Mouse (Mus musculus): ENCODE results near the gene Esrrg. TPM values are rescaled to one million over a fixed set of nuclear protein-coding genes. Genes with fewer than 3 reads are reported as not detected.

Esrrg gene
- total and polyA plus RNA-seq, 2 experiments from 2014 or later = 17.1 to 39.8 TPM

GRCm38 (mm10) chr1:187868427-187868826, 259.8 kb downstream of the Esrrg start:
- Histone ChIP-seq H3K27ac (ENCODE audit: low read depth, low read length) (no peak overlapping the region), H3K4me2 (ENCODE audit: low read depth, low read length, poor library complexity, severe bottlenecking) (no peak overlapping the region), H3K9me3 (ENCODE audit: low read length) (no peaks in the 10 kb centered on the region), H3K4me1 (ENCODE audit: insufficient read depth, low read length) (no peaks in the 10 kb centered on the region), H3K9ac (replicated peaks; ENCODE audit: low read length, poor library complexity, severe bottlenecking) (no peak overlapping the region), H3K36me3 (ENCODE audit: insufficient read depth, low read length) (no peaks in the 10 kb centered on the region), H3K27me3 (ENCODE audit: insufficient read depth, low read length) (no peaks in the 10 kb centered on the region), H3K4me3 (ENCODE audit: low read depth, low read length) (no peak overlapping the region)
- no peak for TF ChIP-seq CTCF (IDR thresholded peaks at IDR 0.05)
- WGBS = 78% methylated on average over 7 of the region's 7 CpGs
- no peak for DNase-seq (ENCODE audit: low spot score)
- no peak for ATAC-seq (ENCODE audit: low FRiP score)

GRCm38 (mm10) chr1:187872208-187872607, 263.6 kb downstream of the Esrrg start:
- Histone ChIP-seq H3K27me3 (ENCODE audit: insufficient read depth, low read length) (no peaks in the 10 kb centered on the region), H3K9me3 (ENCODE audit: low read length) (no peaks in the 10 kb centered on the region), H3K4me3 (ENCODE audit: low read depth, low read length) (no peak overlapping the region), H3K27ac (ENCODE audit: low read depth, low read length) (no peak overlapping the region), H3K9ac (replicated peaks; ENCODE audit: low read length, poor library complexity, severe bottlenecking) (no peak overlapping the region), H3K4me2 (ENCODE audit: low read depth, low read length, poor library complexity, severe bottlenecking) (no peak overlapping the region), H3K36me3 (ENCODE audit: insufficient read depth, low read length) (no peaks in the 10 kb centered on the region), H3K4me1 (ENCODE audit: insufficient read depth, low read length) (no peaks in the 10 kb centered on the region)
- WGBS = 70% methylated on average over 8 of the region's 8 CpGs
- no peak for DNase-seq (ENCODE audit: low spot score)
- no peak for ATAC-seq (ENCODE audit: low FRiP score)
- TF ChIP-seq CTCF (IDR thresholded peaks at IDR 0.05) = no peak

- Histone ChIP-seq H3K27me3 (ENCODE audit: insufficient read depth, low read length) (no peaks in the 10 kb centered on the region), H3K9ac (replicated peaks; ENCODE audit: low read length, poor library complexity, severe bottlenecking) (no peak overlapping the region), H3K4me1 (ENCODE audit: insufficient read depth, low read length) (no peaks in the 10 kb centered on the region), H3K4me2 (ENCODE audit: low read depth, low read length, poor library complexity, severe bottlenecking) (no peak overlapping the region), H3K36me3 (ENCODE audit: insufficient read depth, low read length) (no peaks in the 10 kb centered on the region), H3K4me3 (ENCODE audit: low read depth, low read length) (no peak overlapping the region), H3K9me3 (ENCODE audit: low read length) (no peaks in the 10 kb centered on the region), H3K27ac (ENCODE audit: low read depth, low read length) (no peak overlapping the region)
- WGBS = 65% methylated on average over 6 of the region's 6 CpGs
- no peak for ATAC-seq (ENCODE audit: low FRiP score)
- no peak for DNase-seq (ENCODE audit: low spot score)
- TF ChIP-seq CTCF (IDR thresholded peaks at IDR 0.05) = no peak
Observed at GRCm38 (mm10) chr1:187872744-187873143, 264.2 kb downstream of the Esrrg start.

- Histone ChIP-seq H3K4me1 (ENCODE audit: insufficient read depth, low read length) (no peaks in the 10 kb centered on the region), H3K4me3 (ENCODE audit: low read depth, low read length) (no peak overlapping the region), H3K9ac (replicated peaks; ENCODE audit: low read length, poor library complexity, severe bottlenecking) (no peak overlapping the region), H3K36me3 (ENCODE audit: insufficient read depth, low read length) (no peaks in the 10 kb centered on the region), H3K27me3 (ENCODE audit: insufficient read depth, low read length) (no peaks in the 10 kb centered on the region), H3K27ac (ENCODE audit: low read depth, low read length) (no peak overlapping the region), H3K9me3 (ENCODE audit: low read length) (no peaks in the 10 kb centered on the region), H3K4me2 (ENCODE audit: low read depth, low read length, poor library complexity, severe bottlenecking) (no peak overlapping the region)
- ATAC-seq (ENCODE audit: low FRiP score) (no peak), DNase-seq (ENCODE audit: low spot score) (no peak)
- WGBS = 84% methylated on average over 2 of the region's 2 CpGs
- TF ChIP-seq CTCF (IDR thresholded peaks at IDR 0.05) = no peak
Observed at GRCm38 (mm10) chr1:187873770-187874169, 265.2 kb downstream of the Esrrg start.

- ATAC-seq (ENCODE audit: low FRiP score) (no peak), DNase-seq (ENCODE audit: low spot score) (no peak)
- H3K36me3 ChIP-seq (ENCODE audit: insufficient read depth, low read length) = no peaks in the 10 kb centered on the region
- H3K4me1 ChIP-seq (ENCODE audit: insufficient read depth, low read length) = no peaks in the 10 kb centered on the region
- H3K9ac ChIP-seq (replicated peaks; ENCODE audit: low read length, poor library complexity, severe bottlenecking) = no peak overlapping the region
- no peak overlapping the region for H3K4me2 ChIP-seq (ENCODE audit: low read depth, low read length, poor library complexity, severe bottlenecking)
- H3K9me3 ChIP-seq (ENCODE audit: low read length) = no peaks in the 10 kb centered on the region
- H3K4me3 ChIP-seq (ENCODE audit: low read depth, low read length) = no peak overlapping the region
- TF ChIP-seq CTCF (IDR thresholded peaks at IDR 0.05) = no peak
- no peak overlapping the region for H3K27ac ChIP-seq (ENCODE audit: low read depth, low read length)
- WGBS = 84% methylated on average over 6 of the region's 6 CpGs
- H3K27me3 ChIP-seq (ENCODE audit: insufficient read depth, low read length) = no peaks in the 10 kb centered on the region
Observed at GRCm38 (mm10) chr1:187887270-187887669, 278.7 kb downstream of the Esrrg start.

- no peak overlapping the region for H3K4me2 ChIP-seq (ENCODE audit: low read depth, low read length, poor library complexity, severe bottlenecking)
- H3K27me3 ChIP-seq (ENCODE audit: insufficient read depth, low read length) = no peaks in the 10 kb centered on the region
- no peak for TF ChIP-seq CTCF (IDR thresholded peaks at IDR 0.05)
- no peak overlapping the region for H3K4me3 ChIP-seq (ENCODE audit: low read depth, low read length)
- WGBS = 60% methylated on average over 8 of the region's 8 CpGs
- no peaks in the 10 kb centered on the region for H3K4me1 ChIP-seq (ENCODE audit: insufficient read depth, low read length)
- no peak overlapping the region for H3K27ac ChIP-seq (ENCODE audit: low read depth, low read length)
- no peak overlapping the region for H3K9ac ChIP-seq (replicated peaks; ENCODE audit: low read length, poor library complexity, severe bottlenecking)
- ATAC-seq (ENCODE audit: low FRiP score) (no peak), DNase-seq (ENCODE audit: low spot score) (no peak)
- no peaks in the 10 kb centered on the region for H3K9me3 ChIP-seq (ENCODE audit: low read length)
- H3K36me3 ChIP-seq (ENCODE audit: insufficient read depth, low read length) = no peaks in the 10 kb centered on the region
Observed at GRCm38 (mm10) chr1:187888142-187888541, 279.6 kb downstream of the Esrrg start.

Measured in midbrain, postnatal 0 days (tissue).